Mouse (Mus musculus) limb, embryonic 10.5 days (tissue): ENCODE data around the gene Asap3. TPM values are rescaled to one million over a fixed set of nuclear protein-coding genes. Genes with fewer than 3 reads are reported as not detected.

Experiments
- DNase-seq: peaks from one replicate; pipeline ENCODE4 v3.0.0-alpha.2; 2017; ENCODE audit warnings: low spot score
- H3K27ac ChIP-seq: fragments of 300-500 bp; sonication (generic); 2 replicates; pipeline ENCODE4 v1.5.1; 2016; ENCODE audit warnings: mild to moderate bottlenecking
- H3K27me3 ChIP-seq: fragments of 300-500 bp; sonication (generic); 2 replicates; pipeline ENCODE4 v1.6.1; 2016; ENCODE audit warnings: low read depth, mild to moderate bottlenecking; ENCODE audit not compliant: poor library complexity, severe bottlenecking
- H3K36me3 ChIP-seq: fragments of 300-500 bp; sonication (generic); 2 replicates; pipeline ENCODE4 v1.6.1; 2016; ENCODE audit warnings: mild to moderate bottlenecking, moderate library complexity
- H3K4me1 ChIP-seq: fragments of 300-500 bp; sonication (generic); 2 replicates; pipeline ENCODE4 v1.6.1; 2016
- H3K4me3 ChIP-seq: fragments of 300-500 bp; sonication (generic); 2 replicates; pipeline ENCODE4 v1.5.1; 2016; ENCODE audit warnings: mild to moderate bottlenecking, moderate library complexity
- H3K9me3 ChIP-seq: fragments of 300-500 bp; sonication (generic); replicated peaks from 2 replicates; pipeline ENCODE4 v1.6.1; 2016; ENCODE audit warnings: mild to moderate bottlenecking
- WGBS: fragments of 180-500 bp; shearing (Covaris S2); methylation state at CpG from one replicate; pipeline ENCODE4 v1.1.7; 2016; 5-methylcytosine and 5-hydroxymethylcytosine counted together
- polyA plus RNA-seq: library from polyadenylated mRNA; unstranded; fragments of >200 nt; fragmentation: Nextera tagmentation; extraction: Ambion mirVana; gene quantifications from 2 replicates; pipeline ENCODE4 v1.2.1, GENCODE M21; 2016

Asap3 gene
- polyA plus RNA-seq, 1 experiment from 2014 or later = 3.7 TPM

DNA sequence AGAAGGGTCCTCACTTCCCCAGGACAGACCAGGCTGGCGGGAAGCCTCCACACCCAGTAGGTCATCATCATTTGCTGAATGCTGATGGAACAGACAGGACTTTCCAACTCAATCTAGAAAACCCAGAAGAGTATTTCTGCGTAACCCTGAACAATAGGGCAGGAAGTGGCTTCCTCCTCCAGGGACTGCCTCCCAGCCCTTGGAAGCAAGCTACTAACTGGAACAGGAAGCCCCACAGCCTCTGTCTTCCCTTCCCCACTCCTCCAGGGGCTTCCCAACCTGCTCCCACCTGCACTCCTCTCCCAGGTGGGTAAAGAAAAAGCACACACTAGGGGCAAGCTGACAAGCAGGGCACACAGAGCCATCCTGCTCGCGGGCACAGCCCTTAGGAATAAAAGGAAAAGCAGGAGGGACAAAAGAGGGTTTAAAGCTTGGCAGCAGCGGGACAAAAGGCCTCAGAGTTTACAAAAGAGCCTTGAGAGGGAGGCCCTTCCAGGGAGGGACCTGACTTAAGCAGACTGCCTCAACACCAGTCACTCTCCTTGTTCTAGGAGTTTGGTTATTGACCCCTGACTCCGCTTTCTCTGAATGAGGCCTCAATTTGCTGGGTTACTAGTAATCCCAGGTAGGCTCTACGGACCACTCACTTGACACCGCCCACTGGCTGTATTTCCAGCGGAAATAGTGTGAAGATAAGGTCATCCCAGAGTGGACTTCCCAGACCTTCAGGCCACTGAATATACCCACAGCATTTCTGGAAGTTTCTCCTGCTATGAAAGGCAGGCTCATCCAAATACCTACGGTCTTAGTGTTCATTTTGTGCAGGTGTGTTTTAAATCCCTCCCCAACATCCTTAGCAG lies 76.7 kb downstream of the Asap3 start:
- no peak for DNase-seq
- Histone ChIP-seq H3K27ac (peak overlapping the region; percentile 70; the same call in 1 of the 2 replicates), H3K4me1 (peaks cover 45% of the 10 kb centered on the region), H3K9me3 (no peaks in the 10 kb centered on the region), H3K27me3 (0 out of 2 replicates have a peak, but pooled peaks cover 5% of the 10 kb centered on the region), H3K4me3 (no peak overlapping the region), H3K36me3 (peaks cover 7% of the 10 kb centered on the region)
- 47% methylated on average over 10 of the region's 10 CpGs for WGBS

GRCm38 (mm10) chr4:136283783-136284182 lies 77.6 kb downstream of the Asap3 start:
- Histone ChIP-seq H3K4me3 (no peak overlapping the region), H3K9me3 (no peaks in the 10 kb centered on the region), H3K4me1 (peaks cover 45% of the 10 kb centered on the region), H3K27ac (peak overlapping the region; percentile 70; the same call in 1 of the 2 replicates), H3K27me3 (peaks cover 14% of the 10 kb centered on the region), H3K36me3 (peaks cover 16% of the 10 kb centered on the region)
- no peak for DNase-seq
- WGBS = 20% methylated on average over 2 of the region's 2 CpGs

GRCm38 (mm10) chr4:136284455-136284854 lies 78.3 kb downstream of the Asap3 start, which contains the start of gene Zfp46:
Gene Zfp46, plus strand, starts transcription at chr4:136284683.
- Histone ChIP-seq H3K36me3 (peaks cover 23% of the 10 kb centered on the region), H3K27ac (peak within 1 kb of the TSS; percentile 93), H3K4me1 (peaks cover 45% of the 10 kb centered on the region), H3K4me3 (peak within 1 kb of the TSS; percentile 70), H3K27me3 (peaks cover 17% of the 10 kb centered on the region), H3K9me3 (no peaks in the 10 kb centered on the region)
- WGBS = 69% methylated on average over 5 of the region's 5 CpGs
- DNase-seq = no peak

DNA sequence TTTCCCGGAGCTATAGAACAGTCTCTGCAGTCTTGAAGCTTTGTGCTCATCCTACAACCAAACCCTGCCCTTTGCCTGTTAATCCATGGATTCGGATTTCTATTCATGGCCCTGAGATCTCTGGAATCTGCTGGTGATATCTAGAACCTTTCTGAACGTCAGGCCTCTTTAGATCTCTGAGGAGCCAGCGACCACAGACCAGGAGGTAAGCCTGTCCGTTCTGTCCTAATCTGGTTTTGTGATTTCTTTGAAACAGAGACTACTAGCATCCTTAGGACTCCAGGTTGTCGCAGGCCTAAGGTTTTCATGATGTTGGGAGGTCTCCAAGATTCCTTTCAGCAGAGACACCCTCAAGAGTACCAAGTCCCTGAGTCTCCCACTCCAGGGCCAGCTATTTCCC lies 78.7 kb downstream of the Asap3 start:
- no peak for DNase-seq
- peak overlapping the region; percentile 70 for H3K4me3 ChIP-seq
- peaks cover 27% of the 10 kb centered on the region for H3K36me3 ChIP-seq
- no peaks in the 10 kb centered on the region for H3K9me3 ChIP-seq
- WGBS = 46% methylated on average over 6 of the region's 6 CpGs
- H3K27me3 ChIP-seq = peaks cover 21% of the 10 kb centered on the region
- H3K4me1 ChIP-seq = peaks cover 45% of the 10 kb centered on the region
- H3K27ac ChIP-seq = peak overlapping the region; percentile 93

DNA sequence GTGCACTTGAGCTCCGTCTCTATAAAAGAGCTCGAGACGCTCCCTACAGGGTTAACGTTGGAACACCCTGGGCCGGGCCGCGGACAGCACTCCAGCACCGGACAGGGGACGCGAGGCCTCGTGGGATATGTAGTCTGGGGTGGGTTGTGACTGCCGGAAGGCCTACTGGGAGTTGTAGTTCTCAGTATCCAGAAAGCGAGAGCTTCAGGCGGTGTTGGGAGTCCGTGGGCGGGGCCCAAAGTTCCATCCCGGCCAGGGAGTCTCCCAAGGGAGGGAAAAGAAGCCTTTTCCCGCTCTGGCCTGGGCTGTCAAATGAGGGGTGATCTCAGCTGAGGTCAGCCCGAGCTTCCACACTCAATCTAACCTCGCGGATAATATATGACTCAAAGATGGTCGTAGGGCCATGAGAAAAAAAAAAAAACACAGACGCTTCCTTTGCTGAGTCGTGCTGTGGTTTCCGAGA lies 79.2 kb downstream of the Asap3 start:
- Histone ChIP-seq H3K36me3 (peaks cover 32% of the 10 kb centered on the region), H3K27ac (peak overlapping the region; percentile 93), H3K4me3 (peak overlapping the region; percentile 70), H3K27me3 (peaks cover 26% of the 10 kb centered on the region), H3K4me1 (peaks cover 46% of the 10 kb centered on the region), H3K9me3 (no peaks in the 10 kb centered on the region)
- under 1% methylated on average over 25 of the region's 25 CpGs for WGBS
- peak; percentile 90 for DNase-seq

DNA sequence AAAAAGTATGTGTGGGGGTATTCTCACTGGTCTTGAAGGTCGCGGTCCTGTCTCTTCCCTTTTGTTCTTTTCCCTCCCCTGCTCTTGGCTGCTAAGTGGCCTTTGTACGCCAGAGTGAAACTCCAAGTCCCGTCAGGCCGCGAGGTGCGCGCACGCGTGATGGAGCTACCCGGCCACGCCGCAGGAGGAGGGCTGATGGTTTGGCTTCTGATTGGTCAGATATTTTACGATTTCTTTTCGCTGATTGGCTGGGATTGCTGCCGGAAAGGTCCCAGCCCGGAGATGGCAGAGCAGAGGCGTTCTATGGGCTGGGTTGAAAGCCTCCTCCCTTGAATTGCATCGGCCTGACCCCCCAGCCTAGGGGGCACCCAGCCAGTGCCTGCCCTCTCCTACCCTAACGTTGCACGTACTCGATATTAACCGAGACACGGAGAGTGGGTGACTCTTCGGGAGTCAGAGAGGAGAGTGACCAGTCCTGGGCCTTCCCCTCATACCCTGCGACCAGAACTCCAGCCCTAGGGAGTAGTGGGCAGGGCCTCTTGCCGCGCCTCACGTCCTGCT lies 79.7 kb downstream of the Asap3 start:
- Histone ChIP-seq H3K9me3 (no peaks in the 10 kb centered on the region), H3K36me3 (peaks cover 37% of the 10 kb centered on the region), H3K4me3 (peak overlapping the region; percentile 70), H3K4me1 (peaks cover 50% of the 10 kb centered on the region), H3K27me3 (peaks cover 31% of the 10 kb centered on the region), H3K27ac (peak overlapping the region; percentile 93)
- under 1% methylated on average over 29 of the region's 29 CpGs for WGBS
- peak; percentile 91 for DNase-seq

GRCm38 (mm10) chr4:136289918-136290780 lies 84.0 kb downstream of the Asap3 start:
- Histone ChIP-seq H3K27ac (no peak overlapping the region), H3K27me3 (peaks cover 39% of the 10 kb centered on the region), H3K36me3 (peaks cover 76% of the 10 kb centered on the region), H3K4me3 (0 out of 2 replicates have a peak overlapping the region, but pooled peaks have one; percentile 1), H3K4me1 (peaks cover 19% of the 10 kb centered on the region), H3K9me3 (no peaks in the 10 kb centered on the region)
- no peak for DNase-seq
- 33% methylated on average over 66 of the region's 66 CpGs for WGBS

GRCm38 (mm10) chr4:136290781-136291595 lies 84.8 kb downstream of the Asap3 start:
- peaks cover 39% of the 10 kb centered on the region for H3K27me3 ChIP-seq
- H3K36me3 ChIP-seq = peaks cover 77% of the 10 kb centered on the region
- 60% methylated on average over 39 of the region's 39 CpGs for WGBS
- no peak overlapping the region for H3K27ac ChIP-seq
- H3K9me3 ChIP-seq = no peaks in the 10 kb centered on the region
- H3K4me3 ChIP-seq = 0 out of 2 replicates have a peak overlapping the region, but pooled peaks have one; percentile 1
- DNase-seq = no peak
- peaks cover 16% of the 10 kb centered on the region for H3K4me1 ChIP-seq

- DNase-seq = no peak
- H3K4me1 ChIP-seq = peaks cover 13% of the 10 kb centered on the region
- H3K4me3 ChIP-seq = no peak overlapping the region
- peaks cover 39% of the 10 kb centered on the region for H3K27me3 ChIP-seq
- no peaks in the 10 kb centered on the region for H3K9me3 ChIP-seq
- WGBS = 94% methylated on average over 6 of the region's 6 CpGs
- no peak overlapping the region for H3K27ac ChIP-seq
- H3K36me3 ChIP-seq = peaks cover 79% of the 10 kb centered on the region
These were observed 85.5 kb downstream of the Asap3 start for GRCm38 (mm10) chr4:136291692-136292091.
